Mouse (Mus musculus) hindbrain, embryonic 11.5 days (tissue): Measurements from ENCODE around the gene 1700001P01Rik. TPM values are rescaled to one million over a fixed set of nuclear protein-coding genes. Genes with fewer than 3 reads are reported as not detected.

Experiments
- ATAC-seq: fragments of 200-750 bp; cut with Nextera tagmentation; 2 replicates; pipeline ENCODE4 v1.8.0; 2017; ENCODE audit warnings: mild to moderate bottlenecking, moderate TSS enrichment, moderate library complexity; ENCODE audit not compliant: low FRiP score
- DNase-seq: peaks from one replicate; pipeline ENCODE4 v3.0.0-alpha.2; 2015; ENCODE audit warnings: low spot score
- H3K27ac ChIP-seq: fragments of 300-500 bp; sonication (generic); 2 replicates; pipeline ENCODE4 v1.5.1; 2014; ENCODE audit warnings: mild to moderate bottlenecking, low read depth, low read length
- H3K27me3 ChIP-seq: fragments of 300-500 bp; sonication (generic); 2 replicates; pipeline ENCODE4 v1.6.1; 2014; ENCODE audit warnings: mild to moderate bottlenecking, low read length, moderate library complexity, mixed read lengths; ENCODE audit not compliant: control insufficient read depth, insufficient read depth
- H3K36me3 ChIP-seq: fragments of 300-500 bp; sonication (generic); 2 replicates; pipeline ENCODE4 v1.6.1; 2014; ENCODE audit warnings: mild to moderate bottlenecking, low read length, moderate library complexity, mixed read lengths; ENCODE audit not compliant: control insufficient read depth, insufficient read depth
- H3K4me1 ChIP-seq: fragments of 300-500 bp; sonication (generic); replicated peaks from 2 replicates; pipeline ENCODE4 v1.6.1; 2014; ENCODE audit warnings: low read length, mixed read lengths; ENCODE audit not compliant: control insufficient read depth, insufficient read depth
- H3K4me2 ChIP-seq: fragments of 300-500 bp; sonication (generic); replicated peaks from 2 replicates; pipeline ENCODE4 v1.6.1; 2014; ENCODE audit warnings: mild to moderate bottlenecking, low read depth, low read length
- H3K4me3 ChIP-seq: fragments of 300-500 bp; sonication (generic); 2 replicates; pipeline ENCODE4 v1.5.1; 2014; ENCODE audit warnings: low read depth, low read length
- H3K9ac ChIP-seq: fragments of 300-500 bp; sonication (generic); 2 replicates; pipeline ENCODE4 v1.6.1; 2014; ENCODE audit warnings: low read depth, low read length
- H3K9me3 ChIP-seq: fragments of 300-500 bp; sonication (generic); 2 replicates; pipeline ENCODE4 v1.6.1; 2016; ENCODE audit warnings: low read length; ENCODE audit not compliant: control insufficient read depth
- WGBS: fragments of 180-500 bp; shearing (Covaris S2); extraction: QIAGEN DNeasy Blood & Tissue Kit; methylation state at CpG from one replicate; pipeline ENCODE4 v1.1.7; 2014; 5-methylcytosine and 5-hydroxymethylcytosine counted together
- polyA plus RNA-seq: library from polyadenylated mRNA; unstranded; fragments of >200 nt; fragmentation: Nextera tagmentation; extraction: Ambion mirVana; gene quantifications from 2 replicates; pipeline ENCODE4 v1.2.1, GENCODE M21; 2014

1700001P01Rik gene
- polyA plus RNA-seq, 1 experiment from 2014 or later = 0.39 TPM

DNA sequence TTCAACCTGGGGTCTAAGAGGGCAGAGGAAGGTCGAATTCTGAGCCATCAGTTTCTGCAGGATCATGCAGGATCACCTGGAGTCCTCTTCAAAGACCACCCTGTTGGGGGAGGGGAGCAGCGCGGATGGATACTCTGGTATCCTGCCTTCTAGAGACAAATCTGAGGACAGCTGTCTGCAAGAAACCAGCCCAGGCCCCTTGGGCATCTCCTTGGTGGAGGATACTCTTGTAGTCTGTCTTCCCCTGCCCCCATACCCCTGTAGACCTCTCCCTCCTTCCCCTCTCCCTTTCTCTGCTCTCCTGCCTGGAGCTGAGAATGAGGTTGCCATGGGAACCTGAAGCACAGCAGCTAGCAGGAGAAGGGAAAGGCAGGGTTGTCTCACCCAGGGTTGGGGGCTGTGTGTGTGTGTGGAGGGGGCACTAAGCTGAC lies 36.8 kb upstream of the 1700001P01Rik start:
- WGBS = 16% methylated on average over 3 of the region's 3 CpGs

GRCm38 (mm10) chr11:97811569-97812362 lies 36.0 kb upstream of the 1700001P01Rik start:
- peak overlapping the region; percentile 45; the same call in 1 of the 2 replicates for H3K9ac ChIP-seq
- 0 out of 2 replicates have a peak, but pooled peaks cover 5% of the 10 kb centered on the region for H3K36me3 ChIP-seq
- no peaks in the 10 kb centered on the region for H3K9me3 ChIP-seq
- H3K4me2 ChIP-seq = no peak overlapping the region; the same call in 1 of the 2 replicates
- no peaks in the 10 kb centered on the region for H3K27me3 ChIP-seq
- DNase-seq = peak; percentile 29
- 28% methylated on average over 12 of the region's 13 CpGs for WGBS
- peaks cover 37% of the 10 kb centered on the region for H3K4me1 ChIP-seq
- ATAC-seq = peak; percentile 23
- no peak overlapping the region for H3K4me3 ChIP-seq
- peak overlapping the region; percentile 89 for H3K27ac ChIP-seq

More for the DNA sequence above, 36.8 kb upstream of the 1700001P01Rik start:
- H3K4me3 ChIP-seq = no peak overlapping the region
- H3K9me3 ChIP-seq = no peaks in the 10 kb centered on the region
- peak overlapping the region; percentile 89 for H3K27ac ChIP-seq
- H3K36me3 ChIP-seq = 0 out of 2 replicates have a peak, but pooled peaks cover 3% of the 10 kb centered on the region
- ATAC-seq (peak; percentile 87), DNase-seq (peak; percentile 75)
- H3K4me2 ChIP-seq = peak overlapping the region; percentile 28
- H3K9ac ChIP-seq = peak overlapping the region; percentile 45
- H3K4me1 ChIP-seq = peaks cover 37% of the 10 kb centered on the region
- no peaks in the 10 kb centered on the region for H3K27me3 ChIP-seq

DNA sequence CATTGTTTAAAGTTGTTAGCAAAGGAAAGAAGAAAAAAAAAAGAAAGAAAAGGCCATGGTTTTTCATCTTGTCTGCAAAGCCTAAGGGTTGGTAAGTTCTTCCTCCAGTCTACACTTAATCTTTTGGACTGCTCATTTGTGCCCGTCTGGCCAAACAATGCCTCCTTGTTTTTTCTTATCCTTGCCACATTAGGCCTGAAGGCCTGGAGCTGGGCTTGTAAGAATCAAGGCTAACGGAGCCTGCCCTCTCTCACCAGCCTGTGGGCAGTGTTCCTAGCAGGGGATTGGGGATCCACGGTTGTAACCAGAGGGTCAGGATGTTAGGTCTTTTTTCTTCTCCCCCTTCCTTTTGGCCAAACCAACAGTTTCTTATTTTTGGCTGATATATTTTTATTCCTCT lies 35.3 kb upstream of the 1700001P01Rik start:
- 0 out of 2 replicates have a peak, but pooled peaks cover 5% of the 10 kb centered on the region for H3K36me3 ChIP-seq
- H3K4me3 ChIP-seq = no peak overlapping the region
- DNase-seq = peak; percentile 27
- no peak overlapping the region for H3K9ac ChIP-seq
- no peak overlapping the region for H3K4me2 ChIP-seq
- 20% methylated on average over 3 of the region's 3 CpGs for WGBS
- H3K27me3 ChIP-seq = no peaks in the 10 kb centered on the region
- H3K27ac ChIP-seq = no peak overlapping the region
- peaks cover 40% of the 10 kb centered on the region for H3K4me1 ChIP-seq
- no peaks in the 10 kb centered on the region for H3K9me3 ChIP-seq
- ATAC-seq = no peak

- Histone ChIP-seq H3K27me3 (no peaks in the 10 kb centered on the region), H3K4me2 (no peak overlapping the region), H3K9ac (no peak overlapping the region), H3K27ac (no peak overlapping the region), H3K9me3 (no peaks in the 10 kb centered on the region), H3K4me3 (no peak overlapping the region), H3K4me1 (peaks cover 44% of the 10 kb centered on the region), H3K36me3 (0 out of 2 replicates have a peak, but pooled peaks cover 5% of the 10 kb centered on the region)
- DNase-seq = no peak
- ATAC-seq = no peak
- WGBS = 76% methylated on average over 7 of the region's 7 CpGs
Measured at GRCm38 (mm10) chr11:97810356-97810755, 34.6 kb upstream of the 1700001P01Rik start.

DNA sequence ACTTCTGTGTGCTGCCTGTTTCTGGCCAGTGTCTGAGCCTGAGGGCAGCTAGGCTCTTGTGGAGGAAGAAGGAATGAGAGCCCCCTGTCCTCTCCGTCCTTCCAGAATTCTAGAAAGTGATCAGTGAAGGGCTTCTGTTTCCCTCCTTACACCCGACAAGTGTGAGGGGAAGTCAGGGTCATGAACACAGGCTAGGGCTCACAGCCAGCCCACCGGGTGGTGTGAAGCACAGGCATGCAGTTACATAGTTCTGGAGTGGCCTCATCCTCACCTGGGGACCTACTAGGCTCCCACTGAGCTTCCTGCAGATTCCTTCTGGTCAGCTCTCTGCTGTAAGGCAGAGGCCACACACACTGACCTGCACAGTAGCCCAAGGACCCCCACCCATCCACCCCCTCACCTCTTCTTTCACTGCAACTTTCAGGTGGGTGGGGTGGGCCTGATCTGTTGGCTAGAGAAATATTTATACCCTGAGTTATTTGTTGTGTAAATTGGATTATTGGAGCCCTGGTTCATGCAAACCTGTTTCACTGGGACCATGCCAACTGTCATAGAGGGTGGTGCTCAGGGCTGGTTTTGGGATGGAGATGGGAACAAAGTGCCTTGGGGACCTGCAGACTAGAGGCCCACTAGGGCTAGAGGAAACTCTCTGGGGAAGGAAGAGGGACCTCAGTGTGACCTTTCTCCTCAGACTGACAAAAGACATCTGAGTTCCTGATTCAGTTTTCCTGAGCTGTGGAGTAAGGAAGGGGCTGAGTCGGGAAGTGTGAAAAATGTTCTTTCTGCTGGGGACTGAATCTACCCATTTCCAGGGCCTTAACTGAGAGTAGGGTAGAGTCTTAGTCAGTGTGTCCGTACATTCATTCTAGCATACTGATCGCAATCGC lies 33.8 kb upstream of the 1700001P01Rik start:
- H3K4me2 ChIP-seq = no peak overlapping the region
- no peak for ATAC-seq
- 76% methylated on average over 7 of the region's 7 CpGs for WGBS
- H3K36me3 ChIP-seq = 0 out of 2 replicates have a peak, but pooled peaks cover 5% of the 10 kb centered on the region
- peaks cover 50% of the 10 kb centered on the region for H3K4me1 ChIP-seq
- no peak for DNase-seq
- H3K9ac ChIP-seq = no peak overlapping the region
- H3K27me3 ChIP-seq = no peaks in the 10 kb centered on the region
- no peaks in the 10 kb centered on the region for H3K9me3 ChIP-seq
- no peak overlapping the region for H3K4me3 ChIP-seq
- H3K27ac ChIP-seq = peak overlapping the region; percentile 24; the same call in 1 of the 2 replicates

GRCm38 (mm10) chr11:97808621-97809234 lies 33.0 kb upstream of the 1700001P01Rik start:
- 38% methylated on average over 5 of the region's 5 CpGs for WGBS
- ATAC-seq = no peak
- Histone ChIP-seq H3K9me3 (no peaks in the 10 kb centered on the region), H3K27me3 (no peaks in the 10 kb centered on the region), H3K4me3 (no peak overlapping the region), H3K27ac (peak overlapping the region; percentile 24; the same call in 1 of the 2 replicates), H3K9ac (no peak overlapping the region), H3K4me1 (peaks cover 49% of the 10 kb centered on the region), H3K4me2 (no peak overlapping the region), H3K36me3 (0 out of 2 replicates have a peak, but pooled peaks cover 5% of the 10 kb centered on the region)
- DNase-seq = no peak

- no peaks in the 10 kb centered on the region for H3K27me3 ChIP-seq
- H3K4me2 ChIP-seq = peak overlapping the region; percentile 7; the same call in 1 of the 2 replicates
- ATAC-seq (no peak), DNase-seq (peak; percentile 31)
- peaks cover 43% of the 10 kb centered on the region for H3K4me1 ChIP-seq
- H3K4me3 ChIP-seq = no peak overlapping the region
- WGBS = 62% methylated on average over 2 of the region's 2 CpGs
- H3K36me3 ChIP-seq = 0 out of 2 replicates have a peak, but pooled peaks cover 5% of the 10 kb centered on the region
- no peak overlapping the region for H3K9ac ChIP-seq
- H3K9me3 ChIP-seq = no peaks in the 10 kb centered on the region
- 0 out of 2 replicates have a peak overlapping the region, but pooled peaks have one; percentile 20 for H3K27ac ChIP-seq
Measured at GRCm38 (mm10) chr11:97808093-97808492, 32.4 kb upstream of the 1700001P01Rik start.

DNA sequence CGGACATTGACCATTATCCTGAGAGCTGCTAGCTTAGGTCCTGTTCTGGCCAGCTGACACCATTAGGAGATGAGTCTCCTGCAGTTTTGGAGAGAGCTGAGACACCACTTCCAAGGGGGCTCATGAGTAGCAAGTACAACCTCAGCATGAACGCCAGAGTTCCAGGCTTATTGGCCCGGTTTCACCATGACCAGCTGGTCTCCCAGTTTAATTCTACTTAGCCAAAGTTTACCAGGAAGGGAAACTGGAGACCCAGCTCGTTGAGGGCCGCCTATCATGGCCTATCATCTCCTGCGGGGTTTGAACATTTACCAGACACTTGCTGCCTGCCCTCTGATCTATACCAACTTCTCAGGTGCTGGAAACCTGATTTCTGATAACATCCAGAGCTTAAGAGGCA lies 31.9 kb upstream of the 1700001P01Rik start:
- Histone ChIP-seq H3K27ac (0 out of 2 replicates have a peak overlapping the region, but pooled peaks have one; percentile 20), H3K4me3 (no peak overlapping the region), H3K36me3 (0 out of 2 replicates have a peak, but pooled peaks cover 5% of the 10 kb centered on the region), H3K4me2 (no peak overlapping the region; the same call in 1 of the 2 replicates), H3K27me3 (no peaks in the 10 kb centered on the region), H3K4me1 (peaks cover 38% of the 10 kb centered on the region), H3K9ac (no peak overlapping the region), H3K9me3 (no peaks in the 10 kb centered on the region)
- WGBS = 53% methylated on average over 6 of the region's 6 CpGs
- DNase-seq = no peak
- ATAC-seq = no peak
